Mouse (Mus musculus): ENCODE data around the gene A030003K21Rik. TPM values are rescaled to one million over a fixed set of nuclear protein-coding genes. Genes with fewer than 3 reads are reported as not detected.
A peak's percentile ranks its signal among the peaks of the same experiment; 100 is the strongest.

The A030003K21Rik gene
- polyA plus RNA-seq, 1 experiment = not detected

DNA sequence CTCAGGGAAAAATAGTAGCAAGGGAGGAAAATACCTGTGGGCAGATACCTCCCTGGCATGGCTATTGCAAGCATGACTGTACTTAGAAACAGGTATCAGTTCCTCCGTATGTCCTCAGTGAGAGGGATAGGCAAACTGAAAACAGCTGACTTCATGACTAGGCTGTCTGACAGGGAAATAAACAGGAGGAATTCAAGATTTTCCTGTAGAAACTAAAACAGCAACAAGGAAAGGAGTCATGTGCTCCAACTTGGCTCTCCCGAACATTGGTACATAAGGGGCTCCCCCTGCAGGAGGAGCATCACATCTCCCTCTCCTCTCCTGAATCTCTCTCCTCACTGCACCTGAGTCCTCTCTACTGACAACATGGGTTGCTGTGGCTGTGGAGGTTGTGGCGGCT lies 30.2 kb downstream of the A030003K21Rik start, which contains the start of gene A030005L19Rik:
TSS of gene A030005L19Rik (plus strand) at position 301 of the 400 bp plus-strand sequence.
- Histone ChIP-seq H3K4me3 (ENCODE audit: control insufficient read depth, insufficient read depth, low read length) (no peak within 1 kb of the TSS), H3K27me3 (ENCODE audit: control insufficient read depth, insufficient read depth, low read length) (no peaks in the 10 kb centered on the region), H3K4me1 (replicated peaks; ENCODE audit: control insufficient read depth, insufficient read depth, low read length) (0 out of 2 replicates have a peak, but pooled peaks cover 1% of the 10 kb centered on the region), H3K27ac (ENCODE audit: control insufficient read depth, insufficient read depth, low read length) (no peak within 1 kb of the TSS), H3K36me3 (ENCODE audit: control insufficient read depth, insufficient read depth, low read length) (no peaks in the 10 kb centered on the region)
- TF ChIP-seq CTCF (IDR thresholded peaks at IDR 0.05; ENCODE audit: borderline replicate concordance, control insufficient read depth, extremely low read depth, insufficient read depth, low read length, poor library complexity) (no peak), POLR2A (IDR thresholded peaks at IDR 0.05; ENCODE audit: control insufficient read depth, extremely low read depth, insufficient read depth, low read length, poor library complexity) (no peak)
- no peak for DNase-seq
- WGBS = 89% methylated on average over 3 of the region's 3 CpGs

- no peak for TF ChIP-seq POLR2A (IDR thresholded peaks at IDR 0.05; ENCODE audit: control insufficient read depth, extremely low read depth, insufficient read depth, low read length, poor library complexity)
- TF ChIP-seq CTCF (IDR thresholded peaks at IDR 0.05; ENCODE audit: borderline replicate concordance, control insufficient read depth, extremely low read depth, insufficient read depth, low read length, poor library complexity) = no peak
- DNase-seq = no peak
- WGBS = 98% methylated on average over 3 of the region's 3 CpGs
- Histone ChIP-seq H3K27ac (ENCODE audit: control insufficient read depth, insufficient read depth, low read length) (no peak overlapping the region), H3K36me3 (ENCODE audit: control insufficient read depth, insufficient read depth, low read length) (no peaks in the 10 kb centered on the region), H3K4me3 (ENCODE audit: control insufficient read depth, insufficient read depth, low read length) (no peak overlapping the region), H3K4me1 (replicated peaks; ENCODE audit: control insufficient read depth, insufficient read depth, low read length) (peaks cover 6% of the 10 kb centered on the region), H3K27me3 (ENCODE audit: control insufficient read depth, insufficient read depth, low read length) (no peaks in the 10 kb centered on the region)
Measured at GRCm38 (mm10) chr1:82905886-82906285, 37.3 kb downstream of the A030003K21Rik start.

GRCm38 (mm10) chr1:82901201-82901600 lies 42.0 kb downstream of the A030003K21Rik start:
- no peak for DNase-seq
- Histone ChIP-seq H3K36me3 (ENCODE audit: control insufficient read depth, insufficient read depth, low read length) (no peaks in the 10 kb centered on the region), H3K4me3 (ENCODE audit: control insufficient read depth, insufficient read depth, low read length) (no peak overlapping the region), H3K27me3 (ENCODE audit: control insufficient read depth, insufficient read depth, low read length) (no peaks in the 10 kb centered on the region), H3K4me1 (replicated peaks; ENCODE audit: control insufficient read depth, insufficient read depth, low read length) (peaks cover 9% of the 10 kb centered on the region), H3K27ac (ENCODE audit: control insufficient read depth, insufficient read depth, low read length) (no peak overlapping the region)
- WGBS = 95% methylated on average over 3 of the region's 3 CpGs
- no peak for TF ChIP-seq CTCF (IDR thresholded peaks at IDR 0.05; ENCODE audit: borderline replicate concordance, control insufficient read depth, extremely low read depth, insufficient read depth, low read length, poor library complexity)
- no peak for TF ChIP-seq POLR2A (IDR thresholded peaks at IDR 0.05; ENCODE audit: control insufficient read depth, extremely low read depth, insufficient read depth, low read length, poor library complexity)

GRCm38 (mm10) chr1:82900567-82900966 lies 42.6 kb downstream of the A030003K21Rik start:
- peaks cover 9% of the 10 kb centered on the region for H3K4me1 ChIP-seq (replicated peaks; ENCODE audit: control insufficient read depth, insufficient read depth, low read length)
- H3K4me3 ChIP-seq (ENCODE audit: control insufficient read depth, insufficient read depth, low read length) = no peak overlapping the region
- WGBS = 15% methylated on average over 1 of the region's 1 CpGs
- H3K27ac ChIP-seq (ENCODE audit: control insufficient read depth, insufficient read depth, low read length) = no peak overlapping the region
- no peaks in the 10 kb centered on the region for H3K27me3 ChIP-seq (ENCODE audit: control insufficient read depth, insufficient read depth, low read length)
- TF ChIP-seq CTCF (IDR thresholded peaks at IDR 0.05; ENCODE audit: borderline replicate concordance, control insufficient read depth, extremely low read depth, insufficient read depth, low read length, poor library complexity) = no peak
- TF ChIP-seq POLR2A (IDR thresholded peaks at IDR 0.05; ENCODE audit: control insufficient read depth, extremely low read depth, insufficient read depth, low read length, poor library complexity) = no peak
- peak; percentile 33 for DNase-seq
- peaks cover under 1% of the 10 kb centered on the region; the same call in 1 of the 2 replicates for H3K36me3 ChIP-seq (ENCODE audit: control insufficient read depth, insufficient read depth, low read length)

DNA sequence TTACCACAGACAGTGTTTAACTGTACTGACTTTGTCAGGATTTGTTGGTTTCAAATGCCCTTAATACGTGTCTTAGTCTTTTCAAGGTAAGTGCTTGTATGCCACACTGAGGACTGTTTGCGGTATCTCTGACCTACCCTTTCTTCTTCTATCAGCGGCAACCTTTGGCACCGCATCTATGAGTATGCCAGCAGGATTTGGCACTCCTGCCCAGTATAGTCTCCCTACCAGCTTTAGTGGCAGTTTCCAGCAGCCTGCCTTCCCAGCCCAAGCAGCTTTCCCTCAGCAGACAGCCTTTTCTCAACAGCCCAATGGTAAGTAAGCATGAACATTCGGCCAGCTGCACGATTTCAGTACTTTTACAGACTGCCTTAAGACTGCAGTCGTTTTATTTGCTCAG lies 49.9 kb downstream of the A030003K21Rik start:
- TF ChIP-seq CTCF (IDR thresholded peaks at IDR 0.05; ENCODE audit: borderline replicate concordance, control insufficient read depth, extremely low read depth, insufficient read depth, low read length, poor library complexity) = no peak
- no peak for TF ChIP-seq POLR2A (IDR thresholded peaks at IDR 0.05; ENCODE audit: control insufficient read depth, extremely low read depth, insufficient read depth, low read length, poor library complexity)
- peaks cover 29% of the 10 kb centered on the region for H3K36me3 ChIP-seq (ENCODE audit: control insufficient read depth, insufficient read depth, low read length)
- H3K27me3 ChIP-seq (ENCODE audit: control insufficient read depth, insufficient read depth, low read length) = no peaks in the 10 kb centered on the region
- no peak for DNase-seq
- 92% methylated on average over 7 of the region's 7 CpGs for WGBS
- H3K4me1 ChIP-seq (replicated peaks; ENCODE audit: control insufficient read depth, insufficient read depth, low read length) = no peaks in the 10 kb centered on the region
- H3K4me3 ChIP-seq (ENCODE audit: control insufficient read depth, insufficient read depth, low read length) = no peak overlapping the region
- H3K27ac ChIP-seq (ENCODE audit: control insufficient read depth, insufficient read depth, low read length) = no peak overlapping the region

Other genes with a start within 250 kb of the A030003K21Rik start
- 51.4 and 56.5 TPM in 2 replicates for gene Mff, start 218.5 kb downstream of the A030003K21Rik start, polyA plus RNA-seq (2012; rRNA removed)
- 0.24 and 0.32 TPM in 2 replicates for gene Tm4sf20, start 174.9 kb downstream of the A030003K21Rik start, polyA plus RNA-seq (2012; rRNA removed)
- not detected in 2 replicates for gene Gm47791, start 172.1 kb downstream of the A030003K21Rik start, polyA plus RNA-seq (2012; rRNA removed)
- 69.0 and 75.4 TPM in 2 replicates for gene Agfg1, start 103.9 kb downstream of the A030003K21Rik start, polyA plus RNA-seq (2012; rRNA removed)
- gene A030005L19Rik, start 30.1 kb downstream of the A030003K21Rik start, polyA plus RNA-seq (2012; rRNA removed) = 0.98 and 1.0 TPM in 2 replicates
- gene A030014E15Rik, start 18.5 kb downstream of the A030003K21Rik start, polyA plus RNA-seq (2012; rRNA removed) = not detected in 2 replicates
- gene Gm6217, start 12.0 kb downstream of the A030003K21Rik start, polyA plus RNA-seq (2012; rRNA removed) = not detected in 2 replicates
- not detected in 2 replicates for gene Gm7544, start 12.6 kb upstream of the A030003K21Rik start, polyA plus RNA-seq (2012; rRNA removed)
- gene Gm47955, start 16.9 kb upstream of the A030003K21Rik start, polyA plus RNA-seq (2012; rRNA removed) = not detected in 2 replicates
- not detected in 2 replicates for gene Gm47959, start 57.2 kb upstream of the A030003K21Rik start, polyA plus RNA-seq (2012; rRNA removed)
- 0.06 and 0.07 TPM in 2 replicates for gene Slc19a3, start 95.1 kb upstream of the A030003K21Rik start, polyA plus RNA-seq (2012; rRNA removed)
- not detected in 2 replicates for gene Krtap28-10, start 99.1 kb upstream of the A030003K21Rik start, polyA plus RNA-seq (2012; rRNA removed)
- not detected in 2 replicates for gene Gm47969, start 101.5 kb upstream of the A030003K21Rik start, polyA plus RNA-seq (2012; rRNA removed)
- gene A030005K14Rik, start 116.0 kb upstream of the A030003K21Rik start, polyA plus RNA-seq (2012; rRNA removed) = not detected in 2 replicates
- not detected in 2 replicates for gene Krtap28-13, start 117.5 kb upstream of the A030003K21Rik start, polyA plus RNA-seq (2012; rRNA removed)
- gene Ccl20, start 173.4 kb upstream of the A030003K21Rik start, polyA plus RNA-seq (2012; rRNA removed) = 14.3 and 16.7 TPM in 2 replicates
- not detected in 2 replicates for gene Daw1, start 216.4 kb upstream of the A030003K21Rik start, polyA plus RNA-seq (2012; rRNA removed)

Measured in thymus, adult 2 months (tissue).